Mouse (Mus musculus) limb, embryonic 14.5 days (tissue): ENCODE measurements around the gene Wdfy3. TPM values are rescaled to one million over a fixed set of nuclear protein-coding genes. Genes with fewer than 3 reads are reported as not detected.
"Not testable (repeated sequence)": the region's sequence is repeated elsewhere in the genome, so short reads cannot be mapped to it uniquely, and the experiment has no call there.

Experiments used
- ATAC-seq: fragments of 200-750 bp; cut with Nextera tagmentation; 2 replicates; pipeline ENCODE4 v1.8.0; 2017; ENCODE audit warnings: low read depth, moderate number of reproducible peaks, moderate TSS enrichment; ENCODE audit not compliant: low FRiP score
- DNase-seq: peaks from one replicate; pipeline ENCODE4 v3.0.0-alpha.2; 2015; ENCODE audit warnings: low spot score
- H3K27ac ChIP-seq: fragments of 300-500 bp; sonication (generic); replicated peaks from 2 replicates; pipeline ENCODE4 v1.5.1; 2014; ENCODE audit warnings: low read depth, mild to moderate bottlenecking, low read length, moderate library complexity, mixed read lengths
- H3K27me3 ChIP-seq: fragments of 300-500 bp; sonication (generic); 2 replicates; pipeline ENCODE4 v1.6.1; 2014; ENCODE audit warnings: low read length, mixed read lengths; ENCODE audit not compliant: control insufficient read depth, insufficient read depth
- H3K36me3 ChIP-seq: fragments of 300-500 bp; sonication (generic); 2 replicates; pipeline ENCODE4 v1.6.1; 2014; ENCODE audit warnings: mild to moderate bottlenecking, low read length, moderate library complexity, mixed read lengths; ENCODE audit not compliant: control insufficient read depth, insufficient read depth
- H3K4me1 ChIP-seq: fragments of 300-500 bp; sonication (generic); 2 replicates; pipeline ENCODE4 v1.6.1; 2014; ENCODE audit warnings: antibody characterized with exemption, low read length, mixed read lengths; ENCODE audit not compliant: control insufficient read depth, insufficient read depth
- H3K4me2 ChIP-seq: fragments of 300-500 bp; sonication (generic); replicated peaks from 2 replicates; pipeline ENCODE4 v1.6.1; 2014; ENCODE audit warnings: low read depth, mild to moderate bottlenecking, low read length, moderate library complexity; ENCODE audit not compliant: severe bottlenecking
- H3K4me3 ChIP-seq: fragments of 300-500 bp; sonication (generic); replicated peaks from 2 replicates; pipeline ENCODE4 v1.5.1; 2014; ENCODE audit warnings: low read length
- H3K9ac ChIP-seq: fragments of 300-500 bp; sonication (generic); 2 replicates; pipeline ENCODE4 v1.6.1; 2014; ENCODE audit warnings: mild to moderate bottlenecking, low read depth, low read length, moderate library complexity; ENCODE audit not compliant: severe bottlenecking
- H3K9me3 ChIP-seq: fragments of 300-500 bp; sonication (generic); 2 replicates; pipeline ENCODE4 v1.6.1; 2016; ENCODE audit warnings: low read length; ENCODE audit not compliant: control insufficient read depth
- POLR2A ChIP-seq: fragments of 200-500 bp; IDR thresholded peaks from 2 replicates; pipeline ENCODE4 v1.8.0; 2012; ENCODE audit warnings: inconsistent platforms, mild to moderate bottlenecking, moderate library complexity, borderline replicate concordance; ENCODE audit not compliant: insufficient read depth, insufficient read length; ENCODE audit errors: extremely low read depth
- WGBS: fragments of 180-500 bp; shearing (Covaris S2); extraction: QIAGEN DNeasy Blood & Tissue Kit; methylation state at CpG from one replicate; pipeline ENCODE4 v1.1.7; 2014; 5-methylcytosine and 5-hydroxymethylcytosine counted together
- polyA plus RNA-seq, 2 experiments: library from polyadenylated mRNA; depleted of rRNA in 1 of 2; stranded (reverse) in 1 of 2; unstranded in 1 of 2; fragments of >200 nt; fragmentation: Nextera tagmentation in 1 of 2; extraction: Ambion mirVana in 1 of 2; gene quantifications; 2 replicates each; pipeline versions ENCODE4 v1.2.1 to v1.2.3; 2012 to 2014

The Wdfy3 gene
- 30.9 and 36.5 TPM in 2 replicates for polyA plus RNA-seq (2012; rRNA removed)
- polyA plus RNA-seq (2014; fragmentation: Nextera tagmentation; extraction: Ambion mirVana), result 21.1 and 24.6 TPM in 2 replicates

GRCm38 (mm10) chr5:102069767-102070413 is at the start of gene Wdfy3:
Wdfy3 (minus strand) TSS chr5:102069921.
- Histone ChIP-seq H3K9me3 (no peaks in the 10 kb centered on the region), H3K4me1 (peaks cover 21% of the 10 kb centered on the region), H3K4me3 (peak within 1 kb of the TSS; percentile 91), H3K36me3 (no peaks in the 10 kb centered on the region), H3K27ac (peak within 1 kb of the TSS; percentile 94), H3K4me2 (peak within 1 kb of the TSS; percentile 81), H3K9ac (peak within 1 kb of the TSS; percentile 98), H3K27me3 (no peaks in the 10 kb centered on the region)
- peak; percentile 93 for ATAC-seq
- peak; percentile 90 for DNase-seq
- whole genome bisulfite sequencing, result under 1% methylated on average over 38 of the region's 62 CpGs
- 0 out of 2 replicates have a peak, but pooled peaks have one; percentile 49 for TF ChIP-seq POLR2A

GRCm38 (mm10) chr5:102113009-102113408 is 43.3 kb upstream of the Wdfy3 start:
- no peak overlapping the region for H3K4me3 ChIP-seq

DNA sequence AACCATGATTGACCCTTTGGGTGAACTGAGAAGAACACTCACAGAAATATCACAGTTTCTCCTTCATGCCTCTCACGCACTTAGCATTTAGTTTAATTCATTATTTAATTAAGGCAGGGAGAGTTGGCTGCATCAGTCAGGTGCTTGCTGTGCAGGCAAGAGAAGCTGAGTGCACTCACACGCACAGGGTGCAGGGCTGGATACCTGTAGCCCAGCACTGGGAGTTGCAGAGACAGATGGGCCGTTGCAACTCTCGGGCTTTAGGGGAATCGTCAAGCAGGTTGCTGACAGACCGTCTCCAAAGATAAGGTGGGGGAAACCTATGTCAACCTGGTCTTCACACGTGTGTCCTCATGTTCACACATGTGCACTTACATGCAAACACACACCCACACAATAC is 42.3 kb upstream of the Wdfy3 start:
- Histone ChIP-seq H3K27ac (no peak overlapping the region), H3K4me1 (peaks cover 5% of the 10 kb centered on the region; the same call in 1 of the 2 replicates), H3K36me3 (no peaks in the 10 kb centered on the region), H3K4me2 (no peak overlapping the region), H3K9ac (no peak overlapping the region), H3K27me3 (no peaks in the 10 kb centered on the region), H3K9me3 (no peaks in the 10 kb centered on the region), H3K4me3 (no peak overlapping the region)
- 78% methylated on average over 7 of the region's 7 CpGs for WGBS
- no peak for DNase-seq
- ATAC-seq, result no peak
- TF ChIP-seq POLR2A, result no peak

More at GRCm38 (mm10) chr5:102113009-102113408, 43.3 kb upstream of the Wdfy3 start:
- Histone ChIP-seq H3K4me1 (peaks cover 5% of the 10 kb centered on the region; the same call in 1 of the 2 replicates), H3K27ac (no peak overlapping the region), H3K4me2 (peak overlapping the region; percentile 25; the same call in 1 of the 2 replicates), H3K36me3 (no peaks in the 10 kb centered on the region), H3K27me3 (no peaks in the 10 kb centered on the region), H3K9ac (no peak overlapping the region), H3K9me3 (no peaks in the 10 kb centered on the region)
- no peak for TF ChIP-seq POLR2A
- WGBS, result 37% methylated on average over 14 of the region's 14 CpGs
- no peak for DNase-seq
- no peak for ATAC-seq

- WGBS, result 90% methylated on average over 7 of the region's 7 CpGs
- ATAC-seq (no peak), DNase-seq (no peak)
- Histone ChIP-seq H3K9me3 (no peaks in the 10 kb centered on the region), H3K9ac (no peak overlapping the region), H3K36me3 (no peaks in the 10 kb centered on the region), H3K4me3 (no peak overlapping the region), H3K4me2 (no peak overlapping the region), H3K27me3 (no peaks in the 10 kb centered on the region), H3K27ac (no peak overlapping the region), H3K4me1 (peaks cover 5% of the 10 kb centered on the region; the same call in 1 of the 2 replicates)
- no peak for TF ChIP-seq POLR2A
These were observed 40.3 kb upstream of the Wdfy3 start for GRCm38 (mm10) chr5:102110031-102110430.

- no peaks in the 10 kb centered on the region for H3K27me3 ChIP-seq
- no peak overlapping the region for H3K9ac ChIP-seq
- no peak overlapping the region for H3K4me2 ChIP-seq
- DNase-seq, result no peak
- no peaks in the 10 kb centered on the region for H3K4me1 ChIP-seq
- TF ChIP-seq POLR2A, result no peak
- no peaks in the 10 kb centered on the region for H3K9me3 ChIP-seq
- no peak overlapping the region for H3K4me3 ChIP-seq
- WGBS, result 80% methylated on average over 3 of the region's 3 CpGs
- H3K36me3 ChIP-seq, result no peaks in the 10 kb centered on the region
- ATAC-seq, result no peak
- H3K27ac ChIP-seq, result no peak overlapping the region
These were observed 36.2 kb upstream of the Wdfy3 start for GRCm38 (mm10) chr5:102105919-102106318.

DNA sequence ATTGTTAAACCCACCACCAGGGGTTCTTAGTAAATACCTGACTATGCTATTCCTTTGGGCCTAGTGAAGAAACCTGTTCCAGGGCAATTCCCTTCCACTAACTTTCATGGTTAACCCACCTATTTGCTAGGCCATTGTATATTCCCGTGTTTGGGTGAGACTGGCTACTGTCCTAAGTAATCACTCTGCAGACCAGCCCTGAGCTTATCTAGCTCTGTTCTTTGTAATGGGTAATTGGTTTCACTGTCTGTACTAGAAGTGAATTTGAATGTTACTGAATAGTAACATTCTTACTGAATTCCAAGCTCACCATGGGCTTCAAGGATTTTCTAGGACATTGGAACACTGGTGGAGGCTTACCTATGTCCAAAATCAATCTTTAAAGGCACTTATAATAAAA is 32.1 kb upstream of the Wdfy3 start:
- H3K27me3 ChIP-seq, H3K9me3 ChIP-seq, H3K4me2 ChIP-seq, H3K27ac ChIP-seq, H3K9ac ChIP-seq, H3K4me3 ChIP-seq, H3K4me1 ChIP-seq, DNase-seq, H3K36me3 ChIP-seq, ATAC-seq: not testable (repeated sequence)
- WGBS, result 90% methylated on average over 1 of the region's 1 CpGs
